Mouse (Mus musculus) naive thymus-derived CD4-positive, alpha-beta T cell, adult 2 months (primary cell): ENCODE measurements around the gene Rrh.

Experiments
- DNase-seq: peaks from one replicate; pipeline ENCODE4 v3.0.0-alpha.2; 2011; ENCODE audit warnings: low read depth

Gene Rrh

GRCm38 (mm10) chr3:129822206-129822775 is at the start of gene Rrh:
Gene Rrh, minus strand, starts transcription at chr3:129822587.
- DNase-seq: no peak

- peak; percentile 64 for DNase-seq
Measured at GRCm38 (mm10) chr3:129863698-129864097, 41.3 kb upstream of the Rrh start.

GRCm38 (mm10) chr3:129862592-129862991 is 40.2 kb upstream of the Rrh start:
- no peak for DNase-seq

DNA sequence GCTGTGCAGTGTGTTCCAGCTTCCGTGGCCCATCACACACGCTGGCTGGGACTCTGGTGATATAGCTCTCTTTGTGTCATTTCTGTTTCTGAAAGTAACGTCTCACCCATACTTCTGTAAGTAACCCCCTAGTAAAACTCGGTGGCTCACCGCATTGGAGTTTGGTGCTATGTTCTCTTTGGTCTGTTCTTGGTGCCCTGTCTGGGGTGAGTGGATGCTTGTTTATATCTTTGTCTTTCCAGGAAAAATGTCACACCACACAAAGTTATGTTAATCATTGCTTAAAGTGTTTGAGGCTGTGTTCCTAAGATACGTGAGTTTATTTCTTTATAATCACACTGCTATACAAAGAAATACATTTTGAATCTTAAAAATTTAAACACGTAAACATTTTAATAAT is 24.5 kb upstream of the Rrh start:
- no peak for DNase-seq

DNA sequence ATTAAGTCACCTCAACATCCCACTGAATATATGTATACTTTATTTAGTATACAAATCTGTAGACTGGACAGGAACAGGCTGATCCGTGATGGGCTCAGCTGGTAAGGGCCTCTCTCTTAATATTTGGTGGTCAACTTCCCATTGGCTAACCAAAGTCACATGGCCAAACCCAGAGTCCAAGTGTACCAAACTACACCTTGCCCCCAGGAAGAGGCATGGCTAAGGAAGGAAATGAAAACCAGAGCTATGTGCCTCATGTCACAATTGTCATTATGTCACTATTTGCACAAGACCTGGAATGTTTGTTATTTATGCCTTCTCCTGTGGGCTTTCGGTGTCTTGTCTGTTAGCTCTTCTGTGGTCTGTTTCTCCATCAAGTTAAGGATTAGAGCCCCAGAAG is 23.5 kb upstream of the Rrh start:
- DNase-seq: no peak

DNA sequence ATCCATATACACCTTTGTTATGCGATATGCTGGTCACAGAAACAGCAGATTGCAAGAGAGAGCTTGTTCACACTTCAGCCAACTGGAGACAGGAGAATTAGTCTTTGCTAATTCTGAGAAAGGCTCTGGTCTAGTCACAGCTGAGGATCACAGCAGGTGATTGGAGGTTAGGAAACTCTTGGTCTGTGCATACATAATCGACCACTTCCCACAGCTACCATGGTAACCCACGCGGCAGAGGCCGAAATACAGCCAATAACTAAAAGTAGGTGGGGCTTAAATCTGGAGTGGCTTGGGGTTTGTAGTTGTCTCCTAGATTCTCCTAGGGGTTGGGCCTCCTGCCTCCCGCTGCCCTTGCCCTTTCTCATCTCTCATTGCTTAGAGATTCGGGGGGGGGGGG is 15.6 kb upstream of the Rrh start:
- DNase-seq: no peak

DNA sequence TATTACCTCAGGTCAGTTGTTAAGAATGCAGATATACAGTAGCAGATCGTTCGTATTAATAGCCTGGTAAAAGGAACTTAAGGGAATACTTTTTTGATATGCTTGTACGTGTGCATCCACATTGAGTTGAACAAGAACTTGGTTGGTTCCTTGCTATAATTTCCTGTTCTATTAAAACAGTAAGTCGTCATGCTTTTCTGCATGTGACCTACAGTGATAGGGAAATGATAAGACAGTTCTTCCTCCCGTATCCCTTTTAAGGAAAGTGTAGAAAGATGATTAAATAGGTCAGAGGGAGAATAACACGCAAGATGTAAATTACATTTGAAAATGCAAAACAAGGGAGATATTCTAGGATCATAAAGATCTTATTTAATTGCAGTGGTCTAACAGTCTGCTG is 14.6 kb upstream of the Rrh start:
- DNase-seq: no peak

DNA sequence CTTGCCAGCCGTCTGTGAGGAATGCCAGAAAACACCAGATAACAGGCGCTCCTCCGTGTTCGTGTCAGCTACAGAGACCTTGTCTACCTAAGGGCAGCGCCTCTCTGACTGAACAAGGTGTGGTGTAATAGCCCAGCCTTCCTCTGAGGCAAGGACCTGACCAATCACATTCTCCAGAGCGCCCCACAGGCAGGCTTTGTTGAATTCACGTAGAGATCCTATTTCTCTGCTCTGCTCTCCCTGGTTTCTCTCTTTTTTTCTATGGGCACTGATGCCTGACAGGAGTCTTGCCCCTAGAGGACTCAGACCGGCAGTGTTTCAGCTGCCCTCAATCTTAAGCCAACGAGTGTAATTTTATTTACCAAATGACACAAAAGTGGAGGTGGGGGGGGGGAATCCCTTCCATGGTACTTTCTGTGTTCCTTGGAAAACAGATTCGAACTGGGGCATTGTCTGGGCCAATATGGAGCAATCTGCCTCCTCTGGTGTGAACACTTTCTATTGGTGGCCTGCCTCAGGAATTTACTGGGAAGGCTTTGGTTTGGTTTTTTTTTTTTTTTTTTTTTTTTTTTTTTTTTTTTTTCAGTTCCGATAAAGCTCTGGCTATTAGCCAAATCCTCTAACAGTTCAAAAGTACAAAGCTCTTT is 13.8 kb upstream of the Rrh start:
- DNase-seq: no peak

DNA sequence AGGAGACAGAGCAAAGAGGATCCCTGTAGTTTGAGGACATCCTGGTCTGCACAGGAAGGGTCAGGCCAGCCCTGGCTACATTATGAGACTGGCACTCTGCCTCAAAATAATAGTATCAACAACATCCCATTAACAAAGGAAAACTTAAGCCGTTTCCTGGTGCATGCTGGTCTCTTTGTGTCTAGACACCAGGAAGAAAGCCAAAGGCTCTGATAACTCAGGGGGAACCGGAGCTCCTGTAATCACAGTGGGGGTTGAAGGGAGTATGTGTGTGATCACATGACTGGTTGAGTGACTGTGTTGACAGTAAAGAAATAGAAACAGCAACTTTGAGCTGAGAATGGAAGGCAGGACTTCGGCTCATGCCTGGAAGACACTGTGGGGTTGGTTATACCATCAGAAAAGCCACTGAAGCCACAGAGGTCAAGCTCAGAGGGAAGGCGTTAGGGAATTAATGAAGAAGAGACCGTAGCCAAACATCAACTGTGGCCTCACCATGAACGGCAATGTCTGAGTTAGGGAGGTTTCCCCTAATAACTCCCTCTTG is 13.1 kb upstream of the Rrh start, which contains the start of gene Cfi:
Cfi (plus strand) TSS at position 497 of the 547 bp plus-strand sequence.
- DNase-seq: no peak

- peak; percentile 99 for DNase-seq
Measured at GRCm38 (mm10) chr3:129831035-129831568, 8.7 kb upstream of the Rrh start, which contains the start of gene Gar1. Gene Gar1, minus strand, starts transcription at chr3:129831396.

GRCm38 (mm10) chr3:129830626-129831025 is 8.2 kb upstream of the Rrh start:
- DNase-seq: no peak

- DNase-seq: no peak
Measured at GRCm38 (mm10) chr3:129827691-129828090, 5.3 kb upstream of the Rrh start.

DNA sequence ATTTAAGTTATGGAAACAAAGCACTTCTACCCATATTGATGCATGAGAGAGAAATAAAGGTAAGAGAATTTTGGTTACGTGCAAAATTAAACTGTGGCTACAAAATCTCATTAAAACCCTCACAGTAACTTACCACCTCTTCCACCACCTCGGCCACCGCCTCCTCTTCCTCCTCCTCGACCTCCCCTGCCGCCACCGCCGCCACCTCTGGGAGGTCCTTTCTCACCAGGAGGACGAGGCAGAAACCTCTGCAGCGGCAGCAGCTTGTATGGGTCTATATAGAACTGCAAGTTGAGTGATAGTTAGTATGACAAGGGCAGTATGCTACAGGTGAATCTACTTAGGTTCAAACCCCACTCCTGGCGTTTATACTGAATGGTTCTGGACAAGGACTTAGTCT is 4.3 kb upstream of the Rrh start:
- no peak for DNase-seq

- DNase-seq: no peak
Measured at GRCm38 (mm10) chr3:129824891-129825290, 2.5 kb upstream of the Rrh start.

- no peak for DNase-seq
Measured at GRCm38 (mm10) chr3:129824146-129824545, 1.8 kb upstream of the Rrh start.

DNA sequence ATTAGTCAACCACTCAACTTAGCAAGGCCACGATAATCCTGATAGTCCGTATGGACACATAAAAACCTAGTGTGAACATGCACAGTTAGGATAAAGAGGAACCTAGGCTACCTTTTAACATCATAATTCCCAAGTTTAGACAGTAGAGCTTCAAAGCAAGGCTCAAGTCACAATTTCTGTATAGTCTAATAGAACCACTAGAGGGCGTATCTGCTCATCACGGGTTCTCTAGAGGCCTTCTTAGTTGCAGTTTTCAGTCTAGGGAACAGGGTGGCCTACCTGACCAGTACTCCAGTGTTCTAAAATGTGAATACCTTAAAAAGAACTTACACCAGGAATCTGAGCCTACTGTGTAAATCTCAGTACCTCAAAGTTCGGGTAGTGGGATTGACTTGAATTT is 906 bp upstream of the Rrh start:
- DNase-seq: peak; percentile 72

GRCm38 (mm10) chr3:129821736-129822135 is 651 bp downstream of the Rrh start:
- no peak for DNase-seq

GRCm38 (mm10) chr3:129820847-129821246 is 1.5 kb downstream of the Rrh start:
- DNase-seq: no peak

GRCm38 (mm10) chr3:129803765-129804164 is 18.6 kb downstream of the Rrh start, which contains the start of gene Lrit3:
Gene Lrit3, minus strand, starts transcription at chr3:129804030.
- no peak for DNase-seq

GRCm38 (mm10) chr3:129799011-129799410 is 23.4 kb downstream of the Rrh start:
- DNase-seq: no peak

DNA sequence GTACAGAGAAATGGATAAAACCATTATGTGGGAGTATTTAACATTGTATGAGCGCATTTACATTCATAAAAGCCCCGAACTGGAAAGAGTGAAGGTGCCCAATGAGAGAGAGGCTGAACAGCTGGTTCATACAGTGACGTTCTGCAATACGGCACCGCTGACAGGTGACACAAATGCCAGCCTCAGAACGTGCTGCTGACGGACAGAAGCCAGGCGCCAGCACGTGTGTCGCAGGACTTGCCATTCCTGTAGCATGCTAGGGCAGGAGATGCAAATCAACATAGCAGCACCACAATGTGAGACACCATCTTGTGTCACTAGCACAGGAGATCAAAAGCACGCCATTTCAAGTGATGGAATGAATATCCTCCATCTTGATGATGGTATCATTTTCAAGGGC is 23.8 kb downstream of the Rrh start:
- DNase-seq: no peak

DNA sequence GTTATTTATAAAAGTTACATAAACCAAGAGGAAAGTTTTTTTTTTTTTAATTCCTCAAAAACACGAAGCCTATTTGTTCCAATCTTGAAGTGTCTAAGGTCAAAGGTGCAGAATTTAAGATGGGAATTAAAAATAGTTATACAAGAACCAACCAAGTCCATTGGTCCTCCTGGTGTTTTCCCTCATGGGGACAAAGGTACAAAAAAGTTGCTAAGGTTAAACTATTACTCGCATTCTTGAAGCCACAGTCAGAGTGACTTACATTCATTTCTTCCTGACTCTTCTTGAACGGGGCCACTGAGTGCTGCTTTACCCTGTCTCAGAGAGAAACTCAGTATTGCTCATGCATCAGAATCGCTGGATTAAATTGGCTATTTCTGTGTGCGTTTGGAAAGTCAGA is 25.0 kb downstream of the Rrh start:
- no peak for DNase-seq

- DNase-seq: no peak
Measured at GRCm38 (mm10) chr3:129793801-129794200, 28.6 kb downstream of the Rrh start.
